Mouse (Mus musculus): ENCODE results near the gene Thy1.

Thy1 gene

GRCm38 (mm10) chr9:44067241-44067959 is 24.2 kb downstream of the Thy1 start:
- no peak for DNase-seq (ENCODE audit: low spot score)

GRCm38 (mm10) chr9:44067960-44068330 is 24.8 kb downstream of the Thy1 start:
- peak; percentile 15 for DNase-seq (ENCODE audit: low spot score)

- DNase-seq (ENCODE audit: low spot score) = no peak
Measured at GRCm38 (mm10) chr9:44069252-44069651, 26.1 kb downstream of the Thy1 start.

- DNase-seq (ENCODE audit: low spot score) = no peak
Measured at GRCm38 (mm10) chr9:44070113-44070843, 27.1 kb downstream of the Thy1 start.

GRCm38 (mm10) chr9:44070844-44071231 is 27.7 kb downstream of the Thy1 start:
- DNase-seq (ENCODE audit: low spot score) = no peak

- peak; percentile 74 for DNase-seq (ENCODE audit: low spot score)
Measured at GRCm38 (mm10) chr9:44071914-44072598, 28.9 kb downstream of the Thy1 start.

GRCm38 (mm10) chr9:44072599-44072915 is 29.4 kb downstream of the Thy1 start:
- peak; percentile 50 for DNase-seq (ENCODE audit: low spot score)

GRCm38 (mm10) chr9:44073115-44073514 is 29.9 kb downstream of the Thy1 start:
- peak; percentile 13 for DNase-seq (ENCODE audit: low spot score)

- DNase-seq (ENCODE audit: low spot score) = peak; percentile 58
Measured at GRCm38 (mm10) chr9:44074395-44075275, 31.5 kb downstream of the Thy1 start.

- DNase-seq (ENCODE audit: low spot score) = peak; percentile 12
Measured at GRCm38 (mm10) chr9:44075276-44075995, 32.3 kb downstream of the Thy1 start.

- no peak for DNase-seq (ENCODE audit: low spot score)
Measured at GRCm38 (mm10) chr9:44075996-44076763, 33.0 kb downstream of the Thy1 start.

GRCm38 (mm10) chr9:44076764-44077120 is 33.6 kb downstream of the Thy1 start:
- DNase-seq (ENCODE audit: low spot score) = peak; percentile 81

GRCm38 (mm10) chr9:44077266-44077910 is 34.2 kb downstream of the Thy1 start:
- DNase-seq (ENCODE audit: low spot score) = peak; percentile 9

GRCm38 (mm10) chr9:44078136-44078797 is 35.1 kb downstream of the Thy1 start:
- DNase-seq (ENCODE audit: low spot score) = no peak

GRCm38 (mm10) chr9:44078955-44079756 is 36.0 kb downstream of the Thy1 start:
- peak; percentile 68 for DNase-seq (ENCODE audit: low spot score)

- DNase-seq (ENCODE audit: low spot score) = peak; percentile 6
Measured at GRCm38 (mm10) chr9:44079997-44080780, 37.0 kb downstream of the Thy1 start.

- DNase-seq (ENCODE audit: low spot score) = peak; percentile 64
Measured at GRCm38 (mm10) chr9:44080953-44081352, 37.8 kb downstream of the Thy1 start.

GRCm38 (mm10) chr9:44081581-44081980 is 38.4 kb downstream of the Thy1 start:
- DNase-seq (ENCODE audit: low spot score) = no peak
